Mouse (Mus musculus) liver, adult 2 months (tissue): Measurements from ENCODE around the gene Kirrel3.

ENCODE experiments used
- CTCF ChIP-seq: fragments of 200-500 bp; IDR thresholded peaks from 2 replicates; pipeline ENCODE4 v1.5.1; 2011; ENCODE audit warnings: low read depth, low read length, control low read depth
- POLR2A ChIP-seq: fragments of 200-500 bp; IDR thresholded peaks from 2 replicates; pipeline ENCODE4 v1.6.1; 2011; ENCODE audit warnings: low read length, control low read depth; ENCODE audit not compliant: insufficient read depth; ENCODE audit errors: extremely low read depth

- TF ChIP-seq CTCF (no peak), POLR2A (no peak)
These were observed 339.4 kb downstream of the Kirrel3 start for GRCm38 (mm10) chr9:34825089-34825400.
